Mouse (Mus musculus) forebrain, embryonic 10.5 days (tissue): Measurements from ENCODE around the gene Frmd5. TPM values are rescaled to one million over a fixed set of nuclear protein-coding genes. Genes with fewer than 3 reads are reported as not detected.

Experiments used
- DNase-seq: peaks from one replicate; pipeline ENCODE4 v3.0.0-alpha.2; 2017; ENCODE audit warnings: low spot score; ENCODE audit errors: extremely low spot score
- H3K27ac ChIP-seq: fragments of 300-500 bp; sonication (generic); 2 replicates; pipeline ENCODE4 v1.5.1; 2016; ENCODE audit warnings: mild to moderate bottlenecking
- H3K27me3 ChIP-seq: fragments of 300-500 bp; sonication (generic); 2 replicates; pipeline ENCODE4 v1.6.1; 2016; ENCODE audit warnings: mild to moderate bottlenecking; ENCODE audit not compliant: poor library complexity, severe bottlenecking
- H3K36me3 ChIP-seq: fragments of 300-500 bp; sonication (generic); replicated peaks from 2 replicates; pipeline ENCODE4 v1.6.1; 2016; ENCODE audit warnings: mild to moderate bottlenecking, moderate library complexity
- H3K4me1 ChIP-seq: fragments of 300-500 bp; sonication (generic); 2 replicates; pipeline ENCODE4 v1.6.1; 2016
- H3K4me3 ChIP-seq: fragments of 300-500 bp; sonication (generic); 2 replicates; pipeline ENCODE4 v1.5.1; 2016; ENCODE audit warnings: mild to moderate bottlenecking, moderate library complexity
- H3K9me3 ChIP-seq: fragments of 300-500 bp; sonication (generic); 2 replicates; pipeline ENCODE4 v1.6.1; 2016; ENCODE audit warnings: mild to moderate bottlenecking, moderate library complexity
- WGBS: fragments of 180-500 bp; shearing (Covaris S2); methylation state at CpG from one replicate; pipeline ENCODE4 v1.1.7; 2016; 5-methylcytosine and 5-hydroxymethylcytosine counted together
- polyA plus RNA-seq: library from polyadenylated mRNA; unstranded; fragments of >200 nt; fragmentation: Nextera tagmentation; extraction: Ambion mirVana; gene quantifications from 2 replicates; pipeline ENCODE4 v1.2.1, GENCODE M21; 2016

The Frmd5 gene
- polyA plus RNA-seq, 1 experiment from 2014 or later, result 13.9 TPM

DNA sequence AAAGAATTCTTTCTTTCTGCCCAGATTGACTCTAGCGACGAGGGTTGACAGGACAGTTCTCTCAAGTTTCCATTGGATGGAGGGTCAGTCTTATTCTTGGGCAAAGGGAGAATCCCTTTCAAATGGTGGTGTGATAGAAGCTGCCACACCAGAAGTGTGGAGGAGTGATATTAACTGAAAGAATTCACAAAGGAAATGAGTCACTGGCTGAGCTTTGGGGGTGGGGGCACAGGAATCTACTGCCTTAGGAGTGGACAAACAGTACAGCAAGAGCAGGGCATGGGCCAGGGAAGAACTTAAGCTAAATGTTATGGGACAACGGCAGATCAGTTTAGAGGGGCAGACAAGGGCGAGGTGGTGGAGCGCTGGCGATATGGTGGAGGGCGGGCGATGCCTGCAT is 206.2 kb downstream of the Frmd5 start:
- no peak overlapping the region for H3K4me3 ChIP-seq
- WGBS, result 91% methylated on average over 8 of the region's 8 CpGs

DNA sequence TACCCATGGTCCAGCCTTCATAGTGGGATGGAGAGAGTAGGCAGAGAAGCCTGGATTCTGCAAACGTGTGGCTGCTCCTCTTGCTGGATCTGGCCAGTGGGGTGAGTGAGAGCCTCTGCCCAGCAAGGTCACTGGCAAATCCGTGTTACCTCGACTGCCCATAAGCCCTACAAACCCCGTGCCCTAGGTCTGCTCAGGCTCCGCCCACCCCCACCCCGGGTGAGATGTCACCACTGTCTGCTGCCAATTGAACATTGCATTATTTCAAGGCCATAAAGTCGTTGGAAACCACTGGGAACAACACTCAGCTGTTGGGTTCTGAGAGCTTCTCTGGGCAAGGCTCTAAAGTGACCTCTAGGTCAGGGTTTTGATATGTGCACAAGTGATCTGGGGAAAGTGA is 208.6 kb downstream of the Frmd5 start:
- H3K27me3 ChIP-seq, result no peaks in the 10 kb centered on the region
- no peaks in the 10 kb centered on the region for H3K9me3 ChIP-seq
- peaks cover 52% of the 10 kb centered on the region for H3K4me1 ChIP-seq
- H3K27ac ChIP-seq, result no peak overlapping the region
- no peak overlapping the region for H3K4me3 ChIP-seq
- H3K36me3 ChIP-seq, result no peaks in the 10 kb centered on the region
- 72% methylated on average over 7 of the region's 7 CpGs for WGBS
- no peak for DNase-seq

More for the DNA sequence above, 206.2 kb downstream of the Frmd5 start:
- Histone ChIP-seq H3K27me3 (no peaks in the 10 kb centered on the region), H3K36me3 (no peaks in the 10 kb centered on the region), H3K4me1 (peaks cover 33% of the 10 kb centered on the region), H3K27ac (no peak overlapping the region), H3K9me3 (no peaks in the 10 kb centered on the region)
- no peak for DNase-seq

DNA sequence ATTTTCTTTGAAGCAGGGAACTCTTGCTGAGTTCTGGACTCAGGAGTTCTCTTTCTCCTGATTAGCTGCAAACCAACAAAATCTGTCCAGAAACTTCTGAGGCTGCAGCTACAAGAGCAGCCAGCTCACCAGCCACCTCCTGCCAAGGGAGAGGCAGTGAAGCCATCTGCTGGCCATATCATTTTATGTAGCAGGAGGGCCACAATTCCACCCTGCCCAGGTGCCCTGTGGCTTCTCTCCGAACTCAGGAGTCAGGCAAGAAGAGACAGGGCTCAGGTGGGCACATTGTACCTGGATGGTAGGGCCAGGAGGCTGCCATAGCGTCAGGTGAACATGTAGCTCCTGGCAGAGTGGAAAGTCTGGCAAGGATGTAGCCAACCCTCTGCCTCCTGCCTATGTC is 210.3 kb downstream of the Frmd5 start:
- Histone ChIP-seq H3K4me1 (peaks cover 37% of the 10 kb centered on the region), H3K36me3 (no peaks in the 10 kb centered on the region), H3K9me3 (no peaks in the 10 kb centered on the region), H3K27ac (no peak overlapping the region), H3K4me3 (no peak overlapping the region), H3K27me3 (no peaks in the 10 kb centered on the region)
- no peak for DNase-seq
- WGBS, result 88% methylated on average over 2 of the region's 2 CpGs

DNA sequence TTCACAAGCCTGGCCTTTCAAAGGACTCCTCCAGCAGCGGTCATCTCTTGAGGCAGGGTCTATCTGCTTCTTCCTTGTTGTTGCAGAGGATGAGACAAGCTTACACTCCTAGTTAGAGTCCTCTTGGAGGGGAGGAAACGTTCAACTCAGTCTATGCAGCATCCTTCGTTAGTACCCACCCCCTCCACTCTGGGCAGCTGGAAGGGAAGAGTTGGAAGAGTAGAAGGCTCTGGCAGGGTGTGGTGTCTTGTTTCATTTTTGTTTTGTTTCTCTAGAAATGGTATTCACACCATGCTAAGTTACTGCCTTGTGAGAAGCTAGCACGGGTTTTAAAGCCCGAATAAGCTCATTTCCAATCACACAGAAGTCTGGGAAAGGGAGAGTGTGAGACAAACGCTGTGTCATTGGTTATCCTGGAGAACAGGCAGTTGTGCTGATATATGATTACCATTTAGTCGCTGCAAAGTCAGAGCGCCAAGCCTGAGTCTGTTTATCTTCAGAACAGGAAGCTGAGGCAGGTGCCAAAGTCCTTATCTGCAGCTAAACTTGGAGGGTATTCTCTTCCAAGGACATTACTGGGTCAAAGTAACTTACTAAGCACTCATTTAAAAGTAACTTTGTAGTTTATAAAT is 212.1 kb downstream of the Frmd5 start:
- 64% methylated on average over 8 of the region's 8 CpGs for WGBS
- no peaks in the 10 kb centered on the region for H3K9me3 ChIP-seq
- H3K27ac ChIP-seq, result no peak overlapping the region
- peaks cover 26% of the 10 kb centered on the region for H3K4me1 ChIP-seq
- H3K36me3 ChIP-seq, result 0 out of 2 replicates have a peak, but pooled peaks cover 2% of the 10 kb centered on the region
- DNase-seq, result no peak
- H3K27me3 ChIP-seq, result no peaks in the 10 kb centered on the region
- no peak overlapping the region for H3K4me3 ChIP-seq

DNA sequence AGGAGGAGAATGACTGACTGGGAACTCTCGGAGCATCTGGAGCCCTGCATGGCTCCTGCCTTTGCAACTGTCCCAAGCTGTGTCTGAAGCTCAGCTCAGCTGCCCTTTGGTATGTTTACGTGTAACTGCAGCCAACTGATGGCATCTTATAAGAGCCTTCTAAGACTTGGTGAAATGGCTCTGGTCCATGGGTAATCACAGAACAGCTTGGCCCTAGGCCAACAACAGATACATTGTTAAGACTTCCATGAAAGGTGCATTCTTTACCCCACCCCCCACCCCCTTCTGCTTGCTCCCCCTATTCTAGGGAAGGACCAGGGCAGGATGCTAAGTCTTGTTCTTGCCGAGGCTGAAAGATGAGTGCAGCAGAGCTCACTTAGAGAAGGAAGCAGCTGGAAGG is 212.8 kb downstream of the Frmd5 start:
- no peak overlapping the region for H3K27ac ChIP-seq
- no peak for DNase-seq
- WGBS, result 70% methylated on average over 3 of the region's 3 CpGs
- H3K9me3 ChIP-seq, result no peaks in the 10 kb centered on the region
- H3K4me1 ChIP-seq, result peaks cover 30% of the 10 kb centered on the region
- 0 out of 2 replicates have a peak, but pooled peaks cover 2% of the 10 kb centered on the region for H3K36me3 ChIP-seq
- H3K27me3 ChIP-seq, result no peaks in the 10 kb centered on the region
- H3K4me3 ChIP-seq, result no peak overlapping the region

DNA sequence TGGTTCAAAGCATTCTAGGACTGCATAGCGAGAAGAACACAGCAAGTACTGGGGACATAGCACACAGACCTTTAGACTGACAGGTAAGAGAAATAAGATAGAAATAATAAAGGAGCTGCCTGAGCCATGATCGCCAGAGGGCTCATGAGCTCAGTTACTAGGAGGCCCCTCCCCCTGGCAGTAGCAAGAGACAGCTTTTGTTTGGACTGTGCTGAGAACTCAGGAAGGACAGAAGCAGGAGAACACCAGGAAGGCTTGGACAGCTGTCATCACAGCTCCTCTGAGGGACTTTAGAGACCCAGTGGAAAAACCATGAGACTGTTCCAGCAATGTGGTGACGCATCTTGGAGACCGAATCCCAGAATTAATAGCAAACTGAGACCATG is 218.6 kb downstream of the Frmd5 start:
- peak overlapping the region; percentile 9; the same call in 1 of the 2 replicates for H3K4me3 ChIP-seq
- DNase-seq, result peak; percentile 41
- H3K36me3 ChIP-seq, result 0 out of 2 replicates have a peak, but pooled peaks cover 12% of the 10 kb centered on the region
- H3K27ac ChIP-seq, result peak overlapping the region; percentile 69
- H3K27me3 ChIP-seq, result no peaks in the 10 kb centered on the region
- peaks cover 22% of the 10 kb centered on the region for H3K4me1 ChIP-seq
- no peaks in the 10 kb centered on the region for H3K9me3 ChIP-seq
- 44% methylated on average over 4 of the region's 4 CpGs for WGBS

DNA sequence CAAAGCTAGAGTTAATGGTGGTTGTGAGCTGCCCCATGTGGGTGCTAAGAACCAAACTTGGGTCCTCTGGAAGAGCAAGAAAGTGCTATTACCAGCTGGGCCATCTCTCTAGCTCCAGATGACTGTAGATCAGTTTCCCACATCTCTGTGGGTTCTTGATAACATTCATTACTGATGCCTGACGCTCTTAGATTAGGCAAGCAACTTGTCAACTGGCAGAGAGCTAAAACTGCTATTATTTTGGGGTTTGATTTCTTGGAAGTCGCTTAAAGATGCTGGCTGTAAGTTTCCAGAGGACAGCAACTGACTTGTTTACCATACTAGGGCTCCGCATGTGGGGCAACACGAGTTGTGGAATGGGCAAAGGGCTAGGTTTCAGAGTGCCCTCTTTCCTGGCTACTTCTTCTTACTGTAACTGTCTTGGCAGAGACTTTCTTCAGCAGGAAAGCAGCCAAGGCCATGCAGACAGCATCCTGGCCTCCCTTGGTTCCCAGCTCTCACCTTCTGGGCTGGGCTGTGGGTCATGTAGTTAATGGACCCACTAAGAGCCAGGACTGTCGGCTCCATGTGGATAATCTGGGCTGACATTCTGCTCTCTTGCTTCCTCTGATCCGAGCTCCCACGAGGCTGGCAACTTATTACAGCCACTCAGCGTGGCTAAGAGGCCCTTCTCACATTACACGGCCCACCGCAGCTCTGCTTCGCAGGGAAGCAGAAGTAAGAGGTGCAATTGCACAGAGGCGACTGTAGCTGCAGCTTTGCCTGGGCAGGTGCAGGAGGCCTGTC is 219.2 kb downstream of the Frmd5 start:
- no peak for DNase-seq

DNA sequence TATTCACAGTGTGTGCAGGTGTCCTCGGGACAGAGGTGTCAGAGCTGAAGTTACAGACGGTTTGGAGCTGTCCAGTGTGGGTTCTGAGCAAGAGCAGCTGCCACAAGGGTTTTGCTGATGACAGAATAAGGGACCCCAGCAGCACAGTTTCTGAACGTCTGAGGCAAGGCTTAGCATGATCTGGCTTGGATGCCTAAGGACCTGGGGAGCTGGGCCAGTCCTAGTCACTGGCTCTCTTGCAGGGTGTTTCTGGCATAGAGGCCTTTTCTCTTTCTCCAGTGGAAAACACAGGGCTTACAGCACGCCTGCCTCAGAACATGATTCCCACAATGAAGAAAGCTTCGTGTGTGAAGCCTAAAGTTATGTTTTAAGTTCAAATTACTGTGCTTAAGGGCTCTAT is 222.2 kb downstream of the Frmd5 start:
- WGBS, result 80% methylated on average over 5 of the region's 5 CpGs
- Histone ChIP-seq H3K27ac (no peak overlapping the region), H3K36me3 (0 out of 2 replicates have a peak, but pooled peaks cover 9% of the 10 kb centered on the region), H3K4me1 (peaks cover 22% of the 10 kb centered on the region), H3K9me3 (no peaks in the 10 kb centered on the region), H3K27me3 (no peaks in the 10 kb centered on the region), H3K4me3 (no peak overlapping the region)
- no peak for DNase-seq

More for the DNA sequence above, 219.2 kb downstream of the Frmd5 start:
- Histone ChIP-seq H3K9me3 (no peaks in the 10 kb centered on the region), H3K4me1 (peaks cover 22% of the 10 kb centered on the region), H3K36me3 (0 out of 2 replicates have a peak, but pooled peaks cover 12% of the 10 kb centered on the region), H3K27me3 (no peaks in the 10 kb centered on the region), H3K27ac (peak overlapping the region; percentile 69), H3K4me3 (peak overlapping the region; percentile 9; the same call in 1 of the 2 replicates)
- WGBS, result 38% methylated on average over 12 of the region's 12 CpGs

DNA sequence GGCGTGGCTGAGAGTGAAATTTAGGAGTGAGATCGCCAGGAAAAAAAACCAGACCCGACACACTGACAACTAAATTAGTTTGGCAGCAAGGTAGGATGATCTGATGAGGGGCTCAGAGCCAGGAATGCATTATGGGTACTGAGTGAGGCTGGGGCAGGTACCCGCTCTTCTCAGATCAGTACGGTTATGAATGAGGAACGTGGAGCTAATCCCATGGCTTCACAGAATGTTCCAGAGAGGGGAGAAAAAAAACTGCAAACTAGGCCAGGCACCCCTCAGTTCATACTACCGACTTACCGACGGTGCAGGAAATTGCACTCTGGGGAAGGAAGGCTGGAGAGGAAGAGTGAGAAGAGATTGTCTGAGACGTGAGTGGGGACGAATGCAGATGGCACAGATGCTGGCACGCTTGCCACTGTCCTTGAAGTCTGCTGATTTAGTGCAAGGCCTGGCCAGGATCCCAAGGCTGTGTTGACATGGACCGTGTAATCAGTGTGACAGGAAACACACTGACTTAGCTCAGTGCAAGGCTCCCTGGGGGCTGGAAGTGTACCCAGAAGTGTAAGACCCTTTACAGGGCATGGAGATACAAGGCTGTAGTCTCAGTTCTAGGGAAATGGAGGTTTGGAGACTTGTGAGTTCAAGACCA is 223.3 kb downstream of the Frmd5 start:
- WGBS, result 86% methylated on average over 13 of the region's 13 CpGs
- no peaks in the 10 kb centered on the region for H3K9me3 ChIP-seq
- DNase-seq, result no peak
- H3K4me1 ChIP-seq, result peaks cover 12% of the 10 kb centered on the region
- H3K36me3 ChIP-seq, result 0 out of 2 replicates have a peak, but pooled peaks cover 9% of the 10 kb centered on the region
- no peak overlapping the region for H3K4me3 ChIP-seq
- no peaks in the 10 kb centered on the region for H3K27me3 ChIP-seq
- H3K27ac ChIP-seq, result no peak overlapping the region

DNA sequence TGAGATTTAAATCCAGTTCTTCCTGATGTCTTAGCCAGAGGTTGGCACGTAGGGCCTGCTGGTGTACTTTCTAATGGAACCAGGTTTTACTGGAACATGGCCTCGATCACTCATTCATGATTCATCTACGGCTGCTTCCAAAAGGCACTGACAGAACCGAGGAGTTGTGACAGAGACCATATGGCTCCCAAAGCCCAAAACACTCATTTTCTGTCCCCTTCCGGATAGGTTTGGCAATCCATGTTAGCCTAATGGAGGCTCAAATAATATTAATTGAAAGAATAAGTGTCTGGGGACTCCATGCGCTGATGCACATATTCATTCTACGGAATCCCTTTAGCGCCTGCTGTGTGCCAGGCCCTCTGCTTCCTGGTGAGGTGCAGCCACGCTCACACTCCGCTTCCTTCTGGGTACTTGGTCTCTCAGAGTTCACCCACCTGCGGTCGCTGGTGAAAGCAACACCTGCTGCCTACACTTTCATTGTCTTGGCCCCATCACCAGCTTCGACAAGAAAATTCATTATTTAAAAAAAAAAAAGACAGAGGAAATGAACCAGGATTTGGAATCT is 224.0 kb downstream of the Frmd5 start:
- Histone ChIP-seq H3K9me3 (no peaks in the 10 kb centered on the region), H3K27ac (no peak overlapping the region), H3K4me3 (no peak overlapping the region), H3K4me1 (peaks cover 5% of the 10 kb centered on the region), H3K27me3 (no peaks in the 10 kb centered on the region), H3K36me3 (0 out of 2 replicates have a peak, but pooled peaks cover 9% of the 10 kb centered on the region)
- no peak for DNase-seq
- WGBS, result 92% methylated on average over 13 of the region's 13 CpGs

DNA sequence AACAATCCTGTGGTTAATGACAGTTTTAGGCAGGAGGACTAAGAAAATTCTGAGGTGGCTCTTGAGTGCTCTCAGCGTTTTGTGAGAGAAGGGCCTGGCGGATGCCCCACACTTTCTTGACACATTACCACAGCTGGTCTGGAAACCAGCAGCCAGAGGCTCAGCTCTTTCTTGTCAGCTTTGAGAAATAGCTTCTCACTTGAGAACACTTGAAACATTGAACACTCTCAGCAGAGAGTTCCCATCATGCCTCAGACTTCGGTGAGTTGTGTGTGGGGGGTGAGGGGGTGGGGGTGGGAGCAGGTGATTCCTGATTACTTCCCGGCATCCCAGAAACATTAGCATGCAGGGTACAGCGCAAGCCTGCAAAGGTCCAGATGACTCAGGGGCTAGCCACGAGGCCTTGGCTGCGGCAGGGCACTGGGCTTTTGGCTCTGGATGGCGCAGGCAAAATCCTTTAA is 231.1 kb downstream of the Frmd5 start:
- no peak for DNase-seq
- WGBS, result 83% methylated on average over 8 of the region's 8 CpGs
- Histone ChIP-seq H3K36me3 (peaks cover 5% of the 10 kb centered on the region; the same call in 1 of the 2 replicates), H3K4me3 (no peak overlapping the region), H3K27ac (no peak overlapping the region), H3K27me3 (no peaks in the 10 kb centered on the region), H3K9me3 (no peaks in the 10 kb centered on the region), H3K4me1 (peaks cover 18% of the 10 kb centered on the region)

DNA sequence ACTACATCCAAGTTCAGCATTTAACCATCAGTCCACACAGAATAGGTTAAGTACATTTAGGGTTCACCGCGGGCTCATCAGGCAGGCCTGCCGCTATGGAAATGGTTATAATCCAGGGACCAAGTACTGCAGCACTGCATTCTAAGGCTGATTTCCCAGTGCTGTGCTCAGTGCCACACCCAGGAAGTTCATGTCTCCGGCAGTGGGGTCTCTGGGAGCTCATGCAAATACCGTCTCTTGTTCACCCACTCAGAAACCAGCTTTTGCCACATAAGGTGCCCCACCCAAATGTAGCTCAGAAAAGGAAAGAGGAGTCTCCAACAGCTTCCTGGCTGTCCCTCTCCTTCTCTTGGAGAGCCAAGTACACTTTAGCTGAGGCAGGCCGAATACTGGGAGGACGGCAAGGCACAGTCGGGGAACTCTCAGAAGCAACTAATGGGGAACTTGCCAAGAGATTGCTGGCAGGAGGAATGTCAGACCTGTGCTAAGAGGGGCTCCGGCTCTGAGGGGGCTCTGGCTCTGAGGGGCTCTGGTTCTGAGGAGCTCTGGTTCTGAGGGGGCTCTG is 232.7 kb downstream of the Frmd5 start:
- peak overlapping the region; percentile 30; the same call in 1 of the 2 replicates for H3K27ac ChIP-seq
- peaks cover 6% of the 10 kb centered on the region; the same call in 1 of the 2 replicates for H3K36me3 ChIP-seq
- no peaks in the 10 kb centered on the region for H3K27me3 ChIP-seq
- no peak overlapping the region for H3K4me3 ChIP-seq
- 89% methylated on average over 9 of the region's 9 CpGs for WGBS
- H3K9me3 ChIP-seq, result no peaks in the 10 kb centered on the region
- no peak for DNase-seq
- peaks cover 18% of the 10 kb centered on the region for H3K4me1 ChIP-seq
